Mouse (Mus musculus) heart, embryonic 10.5 days (tissue): ENCODE data around the gene Zap70. TPM values are rescaled to one million over a fixed set of nuclear protein-coding genes. Genes with fewer than 3 reads are reported as not detected.
"Not testable (repeated sequence)": the region's sequence is repeated elsewhere in the genome, so short reads cannot be mapped to it uniquely, and the experiment has no call there.

Experiments used
- DNase-seq: peaks from one replicate; pipeline ENCODE4 v3.0.0-alpha.2; 2017; ENCODE audit warnings: low spot score
- H3K27ac ChIP-seq: fragments of 300-500 bp; sonication (generic); 2 replicates; pipeline ENCODE4 v1.5.1; 2016; ENCODE audit warnings: mild to moderate bottlenecking
- H3K27me3 ChIP-seq: fragments of 300-500 bp; sonication (generic); 2 replicates; pipeline ENCODE4 v1.6.1; 2016; ENCODE audit warnings: mild to moderate bottlenecking; ENCODE audit not compliant: poor library complexity, insufficient read depth, severe bottlenecking
- H3K36me3 ChIP-seq: fragments of 300-500 bp; sonication (generic); 2 replicates; pipeline ENCODE4 v1.6.1; 2016; ENCODE audit warnings: mild to moderate bottlenecking, moderate library complexity
- H3K4me1 ChIP-seq: fragments of 300-500 bp; sonication (generic); 2 replicates; pipeline ENCODE4 v1.6.1; 2016; ENCODE audit warnings: mild to moderate bottlenecking
- H3K4me3 ChIP-seq: fragments of 300-500 bp; sonication (generic); 2 replicates; pipeline ENCODE4 v1.5.1; 2016; ENCODE audit warnings: mild to moderate bottlenecking, moderate library complexity
- H3K9me3 ChIP-seq: fragments of 300-500 bp; sonication (generic); 2 replicates; pipeline ENCODE4 v1.6.1; 2016; ENCODE audit warnings: mild to moderate bottlenecking, moderate library complexity
- WGBS: fragments of 180-500 bp; shearing (Covaris S2); methylation state at CpG from one replicate; pipeline ENCODE4 v1.1.7; 2016; 5-methylcytosine and 5-hydroxymethylcytosine counted together
- polyA plus RNA-seq: library from polyadenylated mRNA; unstranded; fragments of >200 nt; fragmentation: Nextera tagmentation; extraction: Ambion mirVana; gene quantifications from 2 replicates; pipeline ENCODE4 v1.2.1, GENCODE M21; 2016

Zap70 gene
- polyA plus RNA-seq, 1 experiment from 2014 or later: 0.05 TPM

GRCm38 (mm10) chr1:36811806-36812205 lies 50.2 kb downstream of the Zap70 start:
- no peaks in the 10 kb centered on the region for H3K9me3 ChIP-seq
- H3K4me3 ChIP-seq: no peak overlapping the region
- WGBS: 96% methylated on average over 7 of the region's 7 CpGs
- peaks cover 81% of the 10 kb centered on the region for H3K36me3 ChIP-seq
- no peak overlapping the region for H3K27ac ChIP-seq
- no peak for DNase-seq
- H3K4me1 ChIP-seq: peaks cover 16% of the 10 kb centered on the region
- H3K27me3 ChIP-seq: no peaks in the 10 kb centered on the region

- H3K4me1 ChIP-seq: peaks cover 16% of the 10 kb centered on the region
- WGBS: 16% methylated on average over 7 of the region's 7 CpGs
- H3K27ac ChIP-seq: peak overlapping the region; percentile 67
- no peak overlapping the region for H3K4me3 ChIP-seq
- peak; percentile 72 for DNase-seq
- H3K27me3 ChIP-seq: no peaks in the 10 kb centered on the region
- peaks cover 81% of the 10 kb centered on the region for H3K36me3 ChIP-seq
- H3K9me3 ChIP-seq: no peaks in the 10 kb centered on the region
Measured at GRCm38 (mm10) chr1:36813415-36813814, 51.8 kb downstream of the Zap70 start.

GRCm38 (mm10) chr1:36814271-36814903 lies 52.8 kb downstream of the Zap70 start:
- H3K9me3 ChIP-seq: no peaks in the 10 kb centered on the region
- no peak overlapping the region for H3K4me3 ChIP-seq
- 68% methylated on average over 5 of the region's 5 CpGs for WGBS
- H3K36me3 ChIP-seq: peaks cover 80% of the 10 kb centered on the region
- H3K27ac ChIP-seq: peak overlapping the region; percentile 67; the same call in 1 of the 2 replicates
- peaks cover 16% of the 10 kb centered on the region for H3K4me1 ChIP-seq
- peak; percentile 66 for DNase-seq
- H3K27me3 ChIP-seq: no peaks in the 10 kb centered on the region

GRCm38 (mm10) chr1:36815166-36815565 lies 53.6 kb downstream of the Zap70 start:
- H3K36me3 ChIP-seq: peaks cover 76% of the 10 kb centered on the region
- no peak overlapping the region for H3K27ac ChIP-seq
- DNase-seq: no peak
- H3K27me3 ChIP-seq: no peaks in the 10 kb centered on the region
- no peak overlapping the region for H3K4me3 ChIP-seq
- WGBS: 91% methylated on average over 6 of the region's 6 CpGs
- peaks cover 16% of the 10 kb centered on the region for H3K4me1 ChIP-seq
- H3K9me3 ChIP-seq: no peaks in the 10 kb centered on the region

GRCm38 (mm10) chr1:36821918-36822317 lies 60.3 kb downstream of the Zap70 start:
- DNase-seq, H3K27ac ChIP-seq, H3K9me3 ChIP-seq, H3K27me3 ChIP-seq, H3K4me1 ChIP-seq, H3K4me3 ChIP-seq: not testable (repeated sequence)
- peaks cover 84% of the 10 kb centered on the region for H3K36me3 ChIP-seq
- WGBS: 91% methylated on average over 4 of the region's 4 CpGs

- 90% methylated on average over 5 of the region's 5 CpGs for WGBS
- H3K4me3 ChIP-seq: no peak overlapping the region
- no peaks in the 10 kb centered on the region for H3K9me3 ChIP-seq
- no peaks in the 10 kb centered on the region for H3K27me3 ChIP-seq
- peaks cover 73% of the 10 kb centered on the region for H3K36me3 ChIP-seq
- H3K4me1 ChIP-seq: no peaks in the 10 kb centered on the region
- DNase-seq: no peak
- no peak overlapping the region for H3K27ac ChIP-seq
Measured at GRCm38 (mm10) chr1:36824356-36824755, 62.8 kb downstream of the Zap70 start.

GRCm38 (mm10) chr1:36830913-36831866 lies 69.6 kb downstream of the Zap70 start:
- Histone ChIP-seq H3K4me3 (no peak overlapping the region), H3K9me3 (no peaks in the 10 kb centered on the region), H3K27me3 (no peaks in the 10 kb centered on the region), H3K27ac (no peak overlapping the region), H3K4me1 (peaks cover 4% of the 10 kb centered on the region; the same call in 1 of the 2 replicates), H3K36me3 (peaks cover 58% of the 10 kb centered on the region)
- no peak for DNase-seq
- WGBS: 75% methylated on average over 14 of the region's 14 CpGs

Other genes starting within 250 kb of the Zap70 start
- gene Cnnm3, start 249.9 kb upstream of the Zap70 start, polyA plus RNA-seq: 1.5 and 2.5 TPM in 2 replicates
- 16.7 and 19.0 TPM in 2 replicates for gene Ankrd23, start 224.9 kb upstream of the Zap70 start, polyA plus RNA-seq
- gene Gm42417, start 222.4 kb upstream of the Zap70 start, polyA plus RNA-seq: 0.20 and 1.0 TPM in 2 replicates
- 23.9 and 24.5 TPM in 2 replicates for gene Ankrd39, start 214.4 kb upstream of the Zap70 start, polyA plus RNA-seq
- 12.2 and 15.2 TPM in 2 replicates for gene Sema4c, start 203.4 kb upstream of the Zap70 start, polyA plus RNA-seq
- gene Fam178b, start 78.6 kb upstream of the Zap70 start, polyA plus RNA-seq: 1.8 and 4.1 TPM in 2 replicates
- 894 and 1,099 TPM in 2 replicates for gene Cox5b, start 70.3 kb upstream of the Zap70 start, polyA plus RNA-seq
- not detected in 2 replicates for gene 4933424G06Rik, start 51.6 kb upstream of the Zap70 start, polyA plus RNA-seq
- 126 and 133 TPM in 2 replicates for gene Actr1b, start 47.4 kb upstream of the Zap70 start, polyA plus RNA-seq
- gene Tmem131, start 181.9 kb downstream of the Zap70 start, polyA plus RNA-seq: 9.2 and 12.1 TPM in 2 replicates